Mouse (Mus musculus) lung, postnatal 0 days (tissue): ENCODE measurements at regions not wholly inside any gene's neighbourhood (a gene's known extent, or its start where the extent isn't known, plus 50 kb on each side); places are given as distances from the start of the nearest gene placed in this dataset.

Source experiments
- CTCF ChIP-seq: IDR thresholded peaks from 2 replicates; pipeline ENCODE4 v1.5.1; 2016; ENCODE audit warnings: antibody characterized with exemption, mild to moderate bottlenecking
- EP300 ChIP-seq: IDR thresholded peaks from 2 replicates; pipeline ENCODE4 v1.6.1; 2016; ENCODE audit warnings: antibody characterized with exemption, mild to moderate bottlenecking, control low read depth

GRCm38 (mm10) chr10:45000027-45000840 is 66.8 kb upstream of the Prep start:
- no peak for TF ChIP-seq CTCF
- TF ChIP-seq EP300, result no peak
